8 mouse cellular contexts compared by ENCODE assay signal in the genomic region with DNA sequence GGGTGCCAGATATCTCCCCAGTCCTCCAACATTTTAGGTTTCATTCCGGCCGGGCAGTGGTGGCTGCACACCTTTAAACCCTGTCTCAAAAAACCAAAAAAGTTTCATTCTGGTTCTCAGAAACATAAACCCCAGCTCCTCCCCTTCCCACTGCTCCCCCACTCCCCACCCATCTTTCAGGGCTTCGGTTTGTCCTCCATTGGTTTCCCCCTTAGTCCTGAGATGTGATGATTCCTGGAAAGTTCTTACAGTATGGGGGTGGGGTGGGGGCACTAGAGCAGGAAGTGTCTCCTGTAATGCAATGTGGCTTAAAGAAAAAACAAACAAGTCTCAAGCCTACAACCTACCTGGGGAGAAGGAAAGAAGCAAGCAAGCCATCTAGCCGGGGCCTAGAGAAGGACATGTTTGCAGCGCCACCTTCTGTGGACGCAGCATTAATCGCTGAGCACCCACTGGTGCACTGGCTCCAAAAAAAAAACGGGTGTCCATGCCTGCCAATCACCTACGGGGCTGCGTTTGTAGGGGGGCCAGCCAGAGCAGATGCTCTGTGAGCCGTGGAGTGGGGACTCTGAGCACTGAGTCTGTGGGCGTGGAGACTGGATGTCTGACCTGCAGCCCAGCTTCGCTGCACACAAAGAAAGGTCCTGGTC. TPM values are rescaled to one million over a fixed set of nuclear protein-coding genes. Genes with fewer than 3 reads are reported as not detected.
DNase-seq lines count a peak whose midpoint lies in the region; ATAC-seq lines count a peak whose summit lies in the region.

No protein-coding gene starts in this region.

- H3K9ac ChIP-seq in embryonic facial prominence, embryonic 12.5 days: peak overlapping the region; percentile 24
- H3K9ac ChIP-seq in liver, embryonic 15.5 days: peak overlapping the region; percentile 2; the same call in 1 of the 2 replicates

- no peaks in the 10 kb centered on the region for H3K27me3 ChIP-seq in embryonic facial prominence, embryonic 12.5 days
- 0 out of 2 replicates have a peak, but pooled peaks cover 3% of the 10 kb centered on the region for H3K27me3 ChIP-seq in liver, embryonic 15.5 days

- peak overlapping the region; percentile 23 for H3K4me2 ChIP-seq in embryonic facial prominence, embryonic 12.5 days (replicated peaks)
- H3K4me2 ChIP-seq in liver, embryonic 15.5 days: peak overlapping the region; percentile 9; the same call in 1 of the 2 replicates

- WGBS in embryonic facial prominence, embryonic 12.5 days: 25% methylated on average over 13 of the region's 13 CpGs
- 23% methylated on average over 13 of the region's 13 CpGs for WGBS in liver, embryonic 15.5 days (ENCODE audit: insufficient replicate concordance)

- peaks cover 29% of the 10 kb centered on the region for H3K36me3 ChIP-seq in embryonic facial prominence, embryonic 12.5 days
- H3K36me3 ChIP-seq in liver, embryonic 15.5 days (replicated peaks): peaks cover 26% of the 10 kb centered on the region

- ATAC-seq in embryonic facial prominence, embryonic 12.5 days (ENCODE audit: insufficient number of reproducible peaks, insufficient read depth, low FRiP score, low TSS enrichment): no peak
- no peak for ATAC-seq in liver, embryonic 15.5 days (ENCODE audit: insufficient read depth)
- ATAC-seq in neutrophil, adult 5-6 weeks (ENCODE audit: extremely low read depth, insufficient number of reproducible peaks, low FRiP score, poor library complexity, severe bottlenecking): peak; percentile 34; the same call in 1 of the 2 replicates

- no peaks in the 10 kb centered on the region for H3K9me3 ChIP-seq in embryonic facial prominence, embryonic 12.5 days
- no peaks in the 10 kb centered on the region for H3K9me3 ChIP-seq in liver, embryonic 15.5 days (replicated peaks)

- H3K27ac ChIP-seq in embryonic facial prominence, embryonic 12.5 days: 0 out of 2 replicates have a peak overlapping the region, but pooled peaks have one; percentile 11
- H3K27ac ChIP-seq in liver, embryonic 15.5 days (replicated peaks): peak overlapping the region; percentile 87

- H3K4me3 ChIP-seq in embryonic facial prominence, embryonic 12.5 days: no peak overlapping the region
- no peak overlapping the region for H3K4me3 ChIP-seq in liver, embryonic 15.5 days (replicated peaks)

- peak; percentile 27 to 48 for DNase-seq in adrenal gland, postnatal 36 days
- no peak for DNase-seq in adrenal gland, adult 8-10 months
- DNase-seq in Muller cell, postnatal 12 days (ENCODE audit: inconsistent ontology term): peak; percentile 51
- peak; percentile 55 for DNase-seq in induced T-regulatory cell, adult 2 months (ENCODE audit: low read depth)
- no peak for DNase-seq in layer of hippocampus, adult 9-11 months

- H3K4me1 ChIP-seq in embryonic facial prominence, embryonic 12.5 days: no peaks in the 10 kb centered on the region
- H3K4me1 ChIP-seq in liver, embryonic 15.5 days (replicated peaks): peaks cover 47% of the 10 kb centered on the region

RNA-seq across cellular contexts. Expression of gene Ly6g5c, which starts 2.2 kb away (rescaled TPM):
- total RNA-seq in adrenal gland, postnatal 36 days (2021): not detected
- total RNA-seq in adrenal gland, adult 8-10 months (2022): not detected
- not detected in 2 replicates for polyA plus RNA-seq in embryonic facial prominence, embryonic 12.5 days (2016; fragmentation: Nextera tagmentation; extraction: Ambion mirVana)
- not detected in 2 replicates for polyA plus RNA-seq in liver, embryonic 15.5 days (2015; fragmentation: Nextera tagmentation; extraction: Ambion mirVana)
- not detected in 2 replicates for total RNA-seq in neutrophil, adult 5-6 weeks (2017)

RNA-seq across cellular contexts. Expression of gene Ly6g5b, which starts 9.4 kb away (rescaled TPM):
- under 1 TPM; 0.26 to 0.43 TPM for total RNA-seq in adrenal gland, postnatal 36 days (2021)
- total RNA-seq in adrenal gland, adult 8-10 months (2022): under 1 TPM in 3 of 4 experiments, not detected in 1; 0.38 to 0.91 (median 0.40) TPM
- polyA plus RNA-seq in embryonic facial prominence, embryonic 12.5 days (2016; fragmentation: Nextera tagmentation; extraction: Ambion mirVana): 0.82 and 1.0 TPM in 2 replicates
- polyA plus RNA-seq in liver, embryonic 15.5 days (2015; fragmentation: Nextera tagmentation; extraction: Ambion mirVana): 0.23 and 0.24 TPM in 2 replicates
- total RNA-seq in neutrophil, adult 5-6 weeks (2017): 0.58 and 1.5 TPM in 2 replicates

RNA-seq across cellular contexts. Expression of gene Gpank1, which starts 15.4 kb away (rescaled TPM):
- total RNA-seq in adrenal gland, postnatal 36 days (2021): 10 to 100 TPM; 11.1 to 12.1 TPM
- 10 to 100 TPM; 12.6 to 17.9 (median 14.5) TPM for total RNA-seq in adrenal gland, adult 8-10 months (2022)
- 22.4 and 25.5 TPM in 2 replicates for polyA plus RNA-seq in embryonic facial prominence, embryonic 12.5 days (2016; fragmentation: Nextera tagmentation; extraction: Ambion mirVana)
- 12.8 and 15.5 TPM in 2 replicates for polyA plus RNA-seq in liver, embryonic 15.5 days (2015; fragmentation: Nextera tagmentation; extraction: Ambion mirVana)
- total RNA-seq in neutrophil, adult 5-6 weeks (2017): 73.7 and 74.5 TPM in 2 replicates

RNA-seq across cellular contexts. Expression of gene Csnk2b, which starts 16.0 kb away (rescaled TPM):
- 100 to 1,000 TPM; 207 to 209 TPM for total RNA-seq in adrenal gland, postnatal 36 days (2021)
- 100 to 1,000 TPM; 196 to 224 (median 222) TPM for total RNA-seq in adrenal gland, adult 8-10 months (2022)
- 254 and 259 TPM in 2 replicates for polyA plus RNA-seq in embryonic facial prominence, embryonic 12.5 days (2016; fragmentation: Nextera tagmentation; extraction: Ambion mirVana)
- polyA plus RNA-seq in liver, embryonic 15.5 days (2015; fragmentation: Nextera tagmentation; extraction: Ambion mirVana): 125 TPM in 2 replicates
- total RNA-seq in neutrophil, adult 5-6 weeks (2017): 214 and 240 TPM in 2 replicates

RNA-seq across cellular contexts. Expression of gene Abhd16a, which starts 16.8 kb away (rescaled TPM):
- 10 to 100 TPM; 73.9 to 89.4 TPM for total RNA-seq in adrenal gland, postnatal 36 days (2021)
- total RNA-seq in adrenal gland, adult 8-10 months (2022): 100 to 1,000 TPM in 2 of 4 experiments, 10 to 100 TPM in 2; 79.4 to 124 (median 103) TPM
- polyA plus RNA-seq in embryonic facial prominence, embryonic 12.5 days (2016; fragmentation: Nextera tagmentation; extraction: Ambion mirVana): 83.3 and 86.7 TPM in 2 replicates
- polyA plus RNA-seq in liver, embryonic 15.5 days (2015; fragmentation: Nextera tagmentation; extraction: Ambion mirVana): 50.0 and 53.2 TPM in 2 replicates
- total RNA-seq in neutrophil, adult 5-6 weeks (2017): 33.2 and 43.8 TPM in 2 replicates

Comparison
In these comparisons a context has a peak if more than half of its experiments do, and no peak if none do; other contexts are left out.
1. DNase-seq: peak in adrenal gland, postnatal 36 days (2 of 2), Muller cell, postnatal 12 days (single experiment) and induced T-regulatory cell, adult 2 months (single experiment); none in adrenal gland, adult 8-10 months (single experiment) and layer of hippocampus, adult 9-11 months (single experiment).